Mouse (Mus musculus): Measurements from ENCODE around the gene Tmem170b.

GRCm38 (mm10) chr13:41599977-41600376 lies 5.7 kb upstream of the Tmem170b start:
- TF ChIP-seq FOSL1 (IDR thresholded peaks at IDR 0.05; ENCODE audit: insufficient read depth, low read length, poor library complexity, severe bottlenecking) (no peak), CTCF (IDR thresholded peaks at IDR 0.05; ENCODE audit: control insufficient read depth, insufficient read depth, insufficient read length) (no peak), CEBPB (IDR thresholded peaks at IDR 0.05; ENCODE audit: low read depth) (no peak), MYOD1 (IDR thresholded peaks at IDR 0.05; ENCODE audit: control insufficient read depth, insufficient read length, low read depth) (no peak)

All from C2C12 (cell line).